Mouse (Mus musculus) embryonic facial prominence, embryonic 13.5 days (tissue): ENCODE data around the gene Cptp. TPM values are rescaled to one million over a fixed set of nuclear protein-coding genes. Genes with fewer than 3 reads are reported as not detected.

ENCODE experiments used
- ATAC-seq: fragments of 200-750 bp; cut with Nextera tagmentation; 2 replicates; pipeline ENCODE4 v1.8.0; 2017; ENCODE audit warnings: low read depth; ENCODE audit not compliant: insufficient number of reproducible peaks, insufficient read depth, low FRiP score, low TSS enrichment
- H3K27ac ChIP-seq: fragments of 300-500 bp; sonication (generic); 2 replicates; pipeline ENCODE4 v1.5.1; 2015; ENCODE audit warnings: moderate library complexity, mild to moderate bottlenecking, inconsistent platforms
- H3K27me3 ChIP-seq: fragments of 300-500 bp; sonication (generic); 2 replicates; pipeline ENCODE4 v1.6.1; 2015; ENCODE audit warnings: mild to moderate bottlenecking, inconsistent platforms
- H3K36me3 ChIP-seq: fragments of 300-500 bp; sonication (generic); 2 replicates; pipeline ENCODE4 v1.6.1; 2015; ENCODE audit warnings: mild to moderate bottlenecking, inconsistent platforms
- H3K4me1 ChIP-seq: fragments of 300-500 bp; sonication (generic); 2 replicates; pipeline ENCODE4 v1.6.1; 2015; ENCODE audit warnings: inconsistent platforms
- H3K4me2 ChIP-seq: fragments of 300-500 bp; sonication (generic); 2 replicates; pipeline ENCODE4 v1.6.1; 2015; ENCODE audit warnings: moderate library complexity, mild to moderate bottlenecking, inconsistent platforms
- H3K4me3 ChIP-seq: fragments of 300-500 bp; sonication (generic); 2 replicates; pipeline ENCODE4 v1.5.1; 2015; ENCODE audit warnings: mild to moderate bottlenecking, inconsistent platforms
- H3K9ac ChIP-seq: fragments of 300-500 bp; sonication (generic); 2 replicates; pipeline ENCODE4 v1.6.1; 2015; ENCODE audit warnings: mild to moderate bottlenecking, inconsistent platforms
- H3K9me3 ChIP-seq: fragments of 300-500 bp; sonication (generic); 2 replicates; pipeline ENCODE4 v1.6.1; 2016; ENCODE audit warnings: inconsistent platforms
- whole genome bisulfite sequencing: fragments of 180-500 bp; shearing (Covaris S2); methylation state at CpG from one replicate; pipeline ENCODE4 v1.1.7; 2015; ENCODE audit warnings: mixed read lengths; 5-methylcytosine and 5-hydroxymethylcytosine counted together
- microRNA-seq: library from miRNA; unstranded; fragments of <30 nt; microRNA quantifications from one replicate; pipeline ENCODE4, GENCODE M21; 2016
- polyA plus RNA-seq: library from polyadenylated mRNA; unstranded; fragments of >200 nt; fragmentation: Nextera tagmentation; extraction: Ambion mirVana; gene quantifications from 2 replicates; pipeline ENCODE4 v1.2.1, GENCODE M21; 2015

Gene Cptp
- polyA plus RNA-seq, 1 experiment from 2014 or later, result 16.4 TPM

GRCm38 (mm10) chr4:155821025-155821424, 48.2 kb downstream of the Cptp start:
- no peaks in the 10 kb centered on the region for H3K27me3 ChIP-seq
- 79% methylated on average over 7 of the region's 7 CpGs for WGBS
- no peak overlapping the region for H3K27ac ChIP-seq
- no peaks in the 10 kb centered on the region for H3K9me3 ChIP-seq
- ATAC-seq, result no peak
- H3K4me1 ChIP-seq, result 0 out of 2 replicates have a peak, but pooled peaks cover 2% of the 10 kb centered on the region
- no peak overlapping the region for H3K4me3 ChIP-seq
- H3K9ac ChIP-seq, result no peak overlapping the region
- no peak overlapping the region for H3K4me2 ChIP-seq
- H3K36me3 ChIP-seq, result peaks cover 94% of the 10 kb centered on the region

GRCm38 (mm10) chr4:155817533-155817932, 51.7 kb downstream of the Cptp start:
- peaks cover 85% of the 10 kb centered on the region for H3K36me3 ChIP-seq
- H3K27ac ChIP-seq, result no peak overlapping the region
- WGBS, result 89% methylated on average over 4 of the region's 4 CpGs
- no peak overlapping the region for H3K4me3 ChIP-seq
- H3K4me2 ChIP-seq, result no peak overlapping the region
- ATAC-seq, result no peak
- no peaks in the 10 kb centered on the region for H3K27me3 ChIP-seq
- H3K9ac ChIP-seq, result no peak overlapping the region
- H3K4me1 ChIP-seq, result peaks cover 14% of the 10 kb centered on the region
- H3K9me3 ChIP-seq, result no peaks in the 10 kb centered on the region

Small RNA genes within 50 kb of the gene (microRNA-seq; reads per million reads assigned to microRNA genes)
- gene Gm22991, result not detected

Other genes with a start within 250 kb of the Cptp start
- gene Cdk11b, start 244.6 kb downstream of the Cptp start, polyA plus RNA-seq, result 73.9 and 76.4 TPM in 2 replicates
- not detected in 2 replicates for gene Gm10563, start 224.0 kb downstream of the Cptp start, polyA plus RNA-seq
- 24.8 and 26.1 TPM in 2 replicates for gene Mmp23, start 216.1 kb downstream of the Cptp start, polyA plus RNA-seq
- gene Mib2, start 200.2 kb downstream of the Cptp start, polyA plus RNA-seq, result 36.1 and 36.7 TPM in 2 replicates
- gene Fndc10, start 175.1 kb downstream of the Cptp start, polyA plus RNA-seq, result 6.5 and 8.7 TPM in 2 replicates
- 136 and 142 TPM in 2 replicates for gene Ssu72, start 164.6 kb downstream of the Cptp start, polyA plus RNA-seq
- gene Tmem240, start 134.6 kb downstream of the Cptp start, polyA plus RNA-seq, result 1.2 and 1.4 TPM in 2 replicates
- gene Atad3a, start 108.3 kb downstream of the Cptp start, polyA plus RNA-seq, result 93.8 and 94.9 TPM in 2 replicates
- gene Vwa1, start 94.7 kb downstream of the Cptp start, polyA plus RNA-seq, result 8.6 and 9.6 TPM in 2 replicates
- gene Tmem88b, start 83.6 kb downstream of the Cptp start, polyA plus RNA-seq, result 0.67 and 0.74 TPM in 2 replicates
- 0.24 TPM in 1 of 2 replicates, not detected in the other for gene Ankrd65, start 79.0 kb downstream of the Cptp start, polyA plus RNA-seq
- 195 and 229 TPM in 2 replicates for gene Mrpl20, start 66.6 kb downstream of the Cptp start, polyA plus RNA-seq
- gene Ccnl2, start 57.0 kb downstream of the Cptp start, polyA plus RNA-seq, result 217 and 248 TPM in 2 replicates
- 131 and 150 TPM in 2 replicates for gene Aurkaip1, start 38.2 kb downstream of the Cptp start, polyA plus RNA-seq
- 69.6 and 71.8 TPM in 2 replicates for gene Mxra8, start 29.8 kb downstream of the Cptp start, polyA plus RNA-seq
- gene Dvl1, start 22.0 kb downstream of the Cptp start, polyA plus RNA-seq, result 4.0 and 5.4 TPM in 2 replicates
- 0.55 and 0.62 TPM in 2 replicates for gene Tas1r3, start 6.1 kb downstream of the Cptp start, polyA plus RNA-seq
- gene Ints11, start 106 bp upstream of the Cptp start, polyA plus RNA-seq, result 70.9 and 81.0 TPM in 2 replicates
- 48.4 and 54.7 TPM in 2 replicates for gene Pusl1, start 22.3 kb upstream of the Cptp start, polyA plus RNA-seq
- 21.1 and 21.6 TPM in 2 replicates for gene Acap3, start 22.4 kb upstream of the Cptp start, polyA plus RNA-seq
- 113 and 120 TPM in 2 replicates for gene Ube2j2, start 74.4 kb upstream of the Cptp start, polyA plus RNA-seq
- gene C1qtnf12, start 92.9 kb upstream of the Cptp start, polyA plus RNA-seq, result 39.5 and 43.6 TPM in 2 replicates
- 16.2 and 18.4 TPM in 2 replicates for gene B3galt6, start 123.2 kb upstream of the Cptp start, polyA plus RNA-seq
- gene Sdf4, start 123.4 kb upstream of the Cptp start, polyA plus RNA-seq, result 154 and 156 TPM in 2 replicates
- gene Tnfrsf4, start 144.4 kb upstream of the Cptp start, polyA plus RNA-seq, result 1.3 TPM in 1 of 2 replicates, not detected in the other
- gene Tnfrsf18, start 156.7 kb upstream of the Cptp start, polyA plus RNA-seq, result 3.0 and 4.1 TPM in 2 replicates
- gene Ttll10, start 190.0 kb upstream of the Cptp start, polyA plus RNA-seq, result 2.0 and 2.7 TPM in 2 replicates
- 40.3 and 43.8 TPM in 2 replicates for gene 9430015G10Rik, start 240.5 kb upstream of the Cptp start, polyA plus RNA-seq